Mouse (Mus musculus) urinary bladder, postnatal 36 days (tissue): ENCODE data around the gene E130308A19Rik.
"Not testable (repeated sequence)": the region's sequence is repeated elsewhere in the genome, so short reads cannot be mapped to it uniquely, and the experiment has no call there.

Experiments used
- DNase-seq, 2 experiments: peaks; one replicate each; pipeline ENCODE4 v3.0.0; 2022; ENCODE audit warnings: low spot score in 2 of 2, mixed read lengths in 1 of 2

E130308A19Rik gene

DNA sequence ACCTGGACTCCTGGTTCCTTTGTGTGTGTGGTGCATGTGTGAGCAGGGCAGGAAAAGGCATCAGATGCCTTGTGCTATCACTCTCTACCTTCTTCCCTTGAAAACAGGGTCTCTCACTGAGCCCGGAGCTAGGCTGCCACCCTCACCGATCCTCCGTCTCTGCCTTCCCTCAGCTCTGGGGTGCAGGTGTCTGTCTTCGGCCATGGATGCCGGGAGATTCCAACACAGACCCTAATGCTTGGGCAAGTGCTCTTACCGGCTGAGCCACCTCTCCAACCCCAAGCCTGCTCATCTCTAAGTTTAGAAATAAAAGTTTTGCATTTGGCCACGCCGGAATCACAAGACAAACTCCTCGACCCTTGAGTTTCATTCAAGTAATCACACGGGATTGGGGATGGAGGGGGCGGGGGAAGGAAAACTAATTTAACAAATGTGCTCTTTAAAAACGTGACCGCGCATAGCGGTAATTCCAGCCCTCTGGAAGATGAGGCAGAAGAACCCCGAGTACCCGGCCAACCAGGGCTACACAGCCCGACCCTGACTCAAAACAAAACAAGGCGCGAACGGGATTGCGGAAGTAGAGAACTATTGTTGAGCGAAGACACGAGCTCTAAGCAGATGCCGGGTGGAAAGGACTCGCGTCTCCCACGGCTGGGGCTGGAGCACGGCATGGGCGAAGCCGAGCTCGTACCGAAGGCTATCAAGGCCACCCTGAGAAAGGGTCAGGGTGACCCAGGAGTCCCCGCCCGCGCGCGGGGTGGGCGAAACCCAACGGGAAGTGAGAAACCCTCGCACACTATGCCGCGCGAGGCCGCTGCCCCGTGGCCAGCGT is 157.1 kb downstream of the E130308A19Rik start:
- DNase-seq, result peak in 1 of 2 experiments; percentile 20

- DNase-seq, result peak; percentile 95 to 96
Measured at GRCm38 (mm10) chr4:59783685-59784279, 157.8 kb downstream of the E130308A19Rik start.

DNA sequence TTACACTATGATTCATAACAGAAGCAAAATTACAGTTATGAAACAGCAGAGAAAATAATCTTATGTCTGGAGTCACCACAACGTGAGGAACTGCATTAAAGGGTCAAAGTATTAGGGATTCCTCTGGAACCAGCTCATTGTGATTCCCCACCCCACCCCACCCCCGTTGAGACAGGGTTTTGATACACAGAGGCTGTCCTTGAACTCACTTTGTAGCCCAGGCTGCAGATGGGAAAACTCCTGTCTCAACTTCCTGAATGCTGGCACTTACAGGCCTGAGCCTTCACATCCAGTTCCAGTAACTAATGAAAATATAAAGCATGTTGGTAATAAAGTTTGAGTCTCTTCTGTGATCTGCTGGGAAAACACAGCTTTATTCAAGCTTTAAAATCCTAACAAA is 159.4 kb downstream of the E130308A19Rik start:
- no peak for DNase-seq

GRCm38 (mm10) chr4:59786661-59787060 is 160.7 kb downstream of the E130308A19Rik start:
- DNase-seq, result peak; percentile 59 to 70

DNA sequence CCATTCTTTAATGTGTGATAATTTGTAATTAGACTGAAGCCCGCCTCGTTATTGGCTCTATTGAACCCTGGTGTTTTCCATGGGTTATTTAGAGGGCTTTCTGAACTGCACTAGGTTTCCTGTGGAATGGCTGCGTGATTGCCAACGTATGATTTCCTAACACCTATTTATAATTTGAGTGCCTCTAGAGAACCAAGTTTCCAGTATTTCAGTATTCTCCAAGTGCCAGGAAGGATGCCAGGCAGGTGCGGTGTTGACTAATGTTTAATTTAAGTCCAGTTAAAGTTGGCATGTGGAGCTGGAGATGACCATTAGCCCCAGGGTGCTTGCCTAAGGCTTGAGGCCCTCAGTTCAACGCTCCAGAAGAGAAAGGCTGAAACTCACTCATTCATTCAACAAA is 161.1 kb downstream of the E130308A19Rik start:
- DNase-seq, result no peak

- DNase-seq, result no peak
Measured at GRCm38 (mm10) chr4:59789015-59789414, 163.0 kb downstream of the E130308A19Rik start.

GRCm38 (mm10) chr4:59793626-59794025 is 167.6 kb downstream of the E130308A19Rik start:
- DNase-seq, result not testable (repeated sequence)

- DNase-seq, result no peak
Measured at GRCm38 (mm10) chr4:59794116-59794515, 168.1 kb downstream of the E130308A19Rik start.

GRCm38 (mm10) chr4:59795788-59796455 is 169.9 kb downstream of the E130308A19Rik start:
- no peak for DNase-seq

DNA sequence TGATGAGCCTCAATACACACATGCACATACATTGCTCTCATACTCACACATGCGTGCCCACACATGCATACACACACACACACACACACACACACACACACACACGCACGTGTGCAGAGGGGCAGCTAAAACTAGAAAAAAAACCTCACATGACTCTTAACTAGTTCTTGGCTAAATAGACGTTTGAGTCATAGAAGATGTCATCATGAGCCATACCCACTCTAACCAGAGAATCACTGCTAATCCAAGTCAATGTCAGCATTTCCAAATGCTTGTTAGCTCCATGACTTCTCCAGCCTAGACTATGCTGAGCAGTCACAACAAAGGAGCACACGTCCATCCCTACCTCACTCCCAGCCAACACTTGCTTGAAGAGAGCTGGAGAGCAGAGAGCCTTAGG is 174.2 kb downstream of the E130308A19Rik start:
- DNase-seq, result no peak

DNA sequence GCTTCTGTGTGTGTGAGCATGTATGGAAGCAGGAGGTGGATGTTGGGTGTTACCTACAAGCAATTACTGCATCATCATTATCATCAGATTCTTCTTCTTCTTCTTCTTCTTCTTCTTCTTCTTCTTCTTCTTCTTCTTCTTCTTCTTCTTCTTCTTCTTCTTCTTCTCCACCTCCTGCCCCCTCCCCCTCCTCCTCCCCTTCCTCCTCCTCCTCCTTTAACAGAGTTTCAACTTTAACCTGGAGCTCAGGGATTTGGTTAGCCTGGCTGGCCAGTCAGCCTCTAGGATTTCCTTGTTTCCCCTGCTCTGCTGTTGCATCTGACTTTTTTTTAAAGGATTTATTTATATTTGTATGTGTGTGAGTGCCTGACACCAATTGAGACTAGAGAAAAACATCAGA is 175.5 kb downstream of the E130308A19Rik start, which contains the start of gene Inip:
Inip (minus strand) TSS at position 101 of the 400 bp plus-strand sequence.
- no peak for DNase-seq

- DNase-seq, result no peak
Measured at GRCm38 (mm10) chr4:59802107-59802506, 176.1 kb downstream of the E130308A19Rik start.

GRCm38 (mm10) chr4:59802792-59803191 is 176.8 kb downstream of the E130308A19Rik start:
- no peak for DNase-seq

DNA sequence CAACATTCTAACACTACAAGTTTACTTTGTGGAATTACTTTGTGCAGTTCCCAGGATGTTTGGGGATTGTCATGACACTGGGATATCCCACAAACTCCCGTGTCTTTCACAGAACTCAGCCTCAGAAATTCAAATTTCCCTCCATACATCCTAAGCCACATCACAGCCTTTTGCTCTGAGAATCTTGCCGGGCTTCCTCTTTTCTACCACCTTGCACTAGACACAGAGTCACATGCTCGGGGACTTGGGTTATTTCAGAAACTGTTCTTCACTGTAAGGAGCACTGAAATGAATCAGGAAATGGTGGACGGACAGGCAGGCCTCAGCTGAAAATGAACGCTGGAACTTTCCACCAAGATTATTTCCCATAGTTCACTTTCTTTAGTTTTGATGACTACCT is 177.3 kb downstream of the E130308A19Rik start:
- DNase-seq, result no peak

- DNase-seq, result no peak
Measured at GRCm38 (mm10) chr4:59804754-59805153, 178.7 kb downstream of the E130308A19Rik start.

DNA sequence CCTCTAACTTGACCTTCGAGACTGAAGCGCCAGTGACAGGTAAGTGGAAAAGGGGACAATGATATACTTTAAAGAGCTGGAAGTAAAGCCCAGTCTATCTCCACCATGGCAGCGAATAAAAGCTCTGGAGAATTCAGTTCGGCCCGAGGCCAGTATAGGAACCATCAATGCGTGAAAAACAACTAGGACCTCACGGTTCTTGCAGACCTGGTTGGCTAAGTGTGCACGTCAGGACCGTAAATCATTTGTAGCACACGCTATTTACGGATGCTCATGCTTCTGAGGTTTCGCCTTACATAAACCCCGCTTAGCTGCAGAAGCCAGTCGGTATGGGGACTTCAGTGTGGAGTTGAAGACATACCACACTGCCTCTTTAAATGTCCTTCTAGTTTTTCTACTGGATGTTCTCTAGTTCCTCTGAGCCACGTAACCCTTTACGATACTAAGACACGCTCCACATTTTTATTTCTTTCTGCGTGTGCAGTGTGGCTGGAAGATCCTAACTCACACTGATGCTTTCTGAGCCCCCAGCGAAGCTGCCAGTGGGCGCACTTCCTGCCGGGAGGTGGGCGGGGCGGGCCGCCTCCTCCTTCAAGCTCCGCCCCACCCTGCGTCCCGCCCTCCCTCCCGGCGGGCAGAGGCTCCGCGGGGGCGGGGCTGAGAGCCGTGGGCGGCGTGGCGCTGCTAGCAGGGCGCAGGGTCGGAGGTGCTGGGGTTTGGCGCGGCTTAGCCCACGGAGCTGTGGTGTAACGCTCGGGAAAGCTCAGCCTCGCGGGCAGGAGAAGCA is 179.4 kb downstream of the E130308A19Rik start, which contains the start of gene Snx30:
Snx30 (plus strand) TSS at position 660 of the 787 bp plus-strand sequence.
- peak; percentile 79 to 87 for DNase-seq

DNA sequence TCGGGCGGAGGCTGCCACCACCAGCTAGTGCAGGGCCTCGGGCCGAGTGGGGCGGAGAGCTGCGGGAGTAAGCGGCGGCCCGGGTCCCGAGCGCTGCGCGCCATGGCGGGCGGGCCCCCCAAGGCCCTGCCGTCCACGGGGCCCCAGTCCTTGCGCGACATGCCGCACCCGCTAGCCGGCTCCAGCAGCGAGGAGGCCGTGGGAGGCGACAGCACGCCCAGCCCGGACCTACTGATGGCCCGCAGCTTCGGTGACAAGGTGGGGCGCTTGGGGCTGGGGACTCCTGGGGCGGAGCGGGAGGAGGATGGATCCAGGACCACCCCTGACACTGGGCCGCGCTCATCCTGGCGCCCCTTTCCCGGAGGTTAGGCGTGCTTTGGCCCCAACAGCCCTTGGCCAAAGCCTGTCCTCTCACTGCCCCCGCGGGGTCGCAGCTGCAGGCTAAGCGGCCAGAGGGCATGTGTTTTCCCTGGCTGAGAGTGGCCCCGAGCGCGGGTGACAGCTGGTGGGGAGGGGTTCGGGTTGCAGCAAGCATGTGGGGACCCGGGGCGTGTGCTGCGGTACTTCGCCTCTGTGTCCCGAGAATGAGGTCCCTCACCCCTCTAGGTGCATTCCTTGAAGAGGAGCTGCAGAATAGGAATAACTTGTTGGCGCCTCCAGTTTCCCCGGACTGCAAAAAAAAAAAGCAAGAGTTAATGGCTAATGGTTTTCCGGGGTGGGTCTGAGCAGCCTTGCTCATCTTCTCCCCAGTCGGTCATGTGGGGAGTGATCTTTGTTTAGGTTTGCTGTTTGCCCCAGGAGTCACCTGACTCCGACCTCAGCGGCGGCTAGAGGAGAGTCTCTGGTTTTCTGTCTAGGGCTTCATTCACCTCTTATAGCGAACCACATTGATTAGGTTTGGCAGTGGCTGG is 180.2 kb downstream of the E130308A19Rik start:
- peak in 1 of 2 experiments; percentile 28 for DNase-seq

DNA sequence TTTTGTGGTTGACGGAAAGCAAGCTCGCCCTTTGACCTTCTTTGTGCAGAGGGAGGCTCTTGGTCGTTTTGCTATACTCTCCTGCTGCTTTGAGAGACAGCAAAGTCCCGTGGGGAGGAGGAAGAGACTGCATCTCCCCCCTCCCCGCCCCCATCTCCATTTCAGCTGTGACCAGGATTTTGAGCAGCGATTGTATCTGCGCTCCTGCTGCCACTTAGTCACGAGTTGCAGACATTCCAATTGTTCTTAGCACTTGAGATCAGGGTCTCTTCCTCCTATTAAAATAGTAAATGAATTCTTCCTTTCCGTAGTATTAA is 180.8 kb downstream of the E130308A19Rik start:
- DNase-seq, result no peak

- DNase-seq, result no peak
Measured at GRCm38 (mm10) chr4:59807521-59807920, 181.5 kb downstream of the E130308A19Rik start.

DNA sequence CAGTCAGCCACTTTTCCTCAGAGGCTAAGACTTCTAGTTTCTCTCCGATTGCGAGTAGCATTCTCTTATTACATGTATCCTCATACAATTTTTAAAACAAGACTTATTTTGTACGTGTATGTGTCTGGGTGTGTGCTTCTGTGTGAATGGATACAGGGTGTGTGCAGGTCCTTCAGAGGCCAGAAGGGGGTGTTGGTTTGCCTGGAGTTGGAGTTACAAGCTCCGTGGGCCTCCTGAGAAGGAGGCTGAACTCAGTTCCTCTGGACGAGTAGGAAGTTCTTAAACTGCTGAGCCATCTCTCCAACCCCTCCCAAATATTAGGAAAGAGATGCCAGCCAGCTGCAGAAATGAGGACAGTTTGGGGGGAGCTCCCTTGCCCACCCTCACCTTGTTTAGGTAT is 182.4 kb downstream of the E130308A19Rik start:
- DNase-seq, result no peak
